Mouse (Mus musculus): ENCODE measurements around the gene Arhgef18.

Arhgef18 gene

GRCm38 (mm10) chr8:3499751-3500150 is 106.9 kb downstream of the Arhgef18 start:
- intact Hi-C loops (cut with DNase I), result no loop called here

GRCm38 (mm10) chr8:3500235-3501090 is 107.7 kb downstream of the Arhgef18 start, which contains the start of gene Mcoln1:
TSS of gene Mcoln1 (plus strand) at chr8:3500457.
- intact Hi-C loops (cut with DNase I), result no loop called here

- intact Hi-C loops (cut with DNase I), result no loop called here
Measured at GRCm38 (mm10) chr8:3502217-3502616, 109.4 kb downstream of the Arhgef18 start.

All from adrenal gland (tissue).